Mouse (Mus musculus) cerebral cortex, adult 2 months (tissue): Measurements from ENCODE around the gene Tacc2.

Experiments used
- WGBS: fragments of 180-500 bp; shearing (Covaris S2); methylation state at CpG from one replicate; pipeline ENCODE4 v1.1.7; 2018; 5-methylcytosine and 5-hydroxymethylcytosine counted together

Tacc2 gene

DNA sequence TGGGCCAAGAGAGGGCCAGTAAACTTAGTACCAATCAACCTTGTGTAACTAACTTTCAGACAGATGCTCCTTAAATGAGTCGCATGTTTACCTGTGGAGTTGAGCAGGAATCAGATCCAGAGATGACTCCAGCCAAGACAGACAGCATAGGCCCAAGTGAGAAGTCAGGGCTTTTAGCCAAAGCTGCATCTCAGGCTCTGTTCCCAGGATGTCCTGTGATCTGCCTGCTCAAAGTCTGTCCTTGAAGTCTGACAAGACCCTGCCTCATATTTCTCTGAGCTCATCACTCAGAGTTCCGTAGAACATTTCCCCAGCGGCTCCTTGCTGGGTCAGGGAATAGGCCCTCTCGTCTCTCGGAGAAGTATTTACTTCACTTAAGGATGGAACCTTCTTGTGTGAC is 73.4 kb downstream of the Tacc2 start:
- WGBS, result 94% methylated on average over 5 of the region's 5 CpGs

DNA sequence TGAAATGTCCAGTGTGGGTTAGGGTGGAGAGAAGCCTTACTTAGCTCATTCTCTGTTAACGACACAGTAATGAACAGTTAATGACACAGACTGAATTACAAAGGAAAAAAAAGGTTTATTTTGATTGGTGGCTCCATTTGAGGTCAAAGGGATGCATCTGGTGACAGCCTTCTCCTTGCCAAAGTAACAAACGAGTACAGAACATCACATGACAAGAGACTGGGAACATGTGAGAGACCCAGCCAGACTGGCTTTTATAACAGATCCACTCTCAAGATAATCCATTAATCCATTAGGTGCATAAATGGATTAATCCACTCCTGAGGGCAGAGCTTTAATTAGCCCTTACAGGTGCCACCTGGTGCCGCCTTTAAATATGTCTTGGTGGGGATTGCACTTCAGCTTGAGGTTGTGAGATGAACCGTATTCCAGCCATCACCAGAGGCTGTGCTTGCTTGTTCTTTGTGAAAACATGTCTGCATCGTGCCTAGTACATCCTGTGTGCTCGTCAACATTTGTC is 75.9 kb downstream of the Tacc2 start:
- WGBS, result 74% methylated on average over 6 of the region's 6 CpGs

DNA sequence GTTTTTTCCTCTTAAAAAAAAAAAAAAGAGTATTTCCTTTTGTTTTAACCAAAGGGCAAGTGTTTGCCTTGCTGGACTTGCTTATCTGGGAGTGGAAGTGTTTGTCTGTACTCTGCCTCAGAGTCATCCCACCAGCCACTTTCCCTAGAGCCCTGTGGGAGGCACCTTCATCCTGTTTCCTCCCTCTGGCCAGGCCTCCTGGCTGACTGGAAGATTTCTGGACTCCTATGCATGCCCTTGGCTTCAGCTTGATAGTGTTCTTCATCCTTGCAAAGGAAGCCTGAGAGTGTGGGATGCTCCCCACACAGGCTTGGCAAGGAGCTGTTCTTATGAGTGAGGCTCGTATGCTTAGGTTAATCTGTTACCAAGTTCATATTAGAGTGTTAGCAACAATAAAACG is 77.3 kb downstream of the Tacc2 start:
- WGBS, result 53% methylated on average over 2 of the region's 2 CpGs

DNA sequence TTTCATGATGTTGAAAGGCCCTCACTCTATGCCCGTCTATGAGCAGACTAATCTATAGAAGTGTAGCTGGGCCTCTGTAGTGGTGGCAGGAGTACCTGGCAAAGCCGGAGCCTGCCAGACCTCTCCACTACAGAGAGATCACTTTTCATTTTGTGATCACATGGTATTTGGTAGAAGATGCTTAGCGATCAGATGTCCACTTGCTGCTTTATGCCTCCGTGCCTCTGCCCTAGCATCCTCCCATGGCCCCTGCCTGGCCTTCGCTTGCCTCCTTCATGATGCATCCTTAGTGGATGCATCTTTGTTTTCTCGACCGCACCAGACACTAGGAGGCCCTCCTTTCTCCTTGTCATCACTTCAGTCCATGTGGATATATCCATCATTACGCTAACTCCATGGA is 79.7 kb downstream of the Tacc2 start:
- 98% methylated on average over 8 of the region's 8 CpGs for WGBS

DNA sequence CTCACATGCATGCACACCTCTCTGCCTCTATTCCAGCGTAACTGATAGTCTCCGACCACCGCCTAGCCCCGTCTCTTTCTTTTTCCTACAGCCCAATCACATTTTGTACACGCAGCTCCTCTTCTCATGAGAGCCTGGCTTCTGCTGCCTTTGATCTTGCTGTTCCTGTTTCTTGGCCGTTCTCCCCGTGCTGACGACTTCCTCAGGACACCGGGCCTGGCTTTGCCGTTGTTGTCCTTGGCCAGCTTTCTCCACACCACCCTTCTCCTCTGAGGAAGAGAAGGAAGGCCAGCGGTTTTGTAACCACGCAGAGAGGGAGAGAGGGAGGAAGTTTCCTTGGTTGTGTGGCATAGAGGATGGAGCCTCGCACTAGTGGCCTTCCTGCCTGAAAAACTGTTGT is 80.5 kb downstream of the Tacc2 start:
- WGBS, result 63% methylated on average over 13 of the region's 13 CpGs

DNA sequence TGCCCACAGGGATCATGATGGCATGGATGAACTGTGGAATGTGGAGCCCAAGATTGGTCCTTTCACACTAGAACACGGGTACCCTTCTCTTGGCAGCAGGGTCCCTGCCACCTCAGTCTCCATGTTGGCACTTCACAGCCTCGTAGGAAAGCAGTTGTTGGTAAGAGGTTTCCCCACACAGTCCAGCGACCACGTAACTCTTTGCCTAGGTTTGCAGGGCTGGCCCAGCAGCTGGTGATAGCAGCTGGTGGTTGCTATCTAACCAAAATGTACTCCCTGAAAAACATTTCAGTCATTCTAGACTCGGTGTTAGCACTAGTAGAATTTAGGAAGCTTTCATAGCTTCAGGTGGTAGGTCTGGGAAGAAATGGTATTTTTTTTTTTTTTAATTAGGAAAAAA is 81.9 kb downstream of the Tacc2 start:
- WGBS, result 91% methylated on average over 5 of the region's 5 CpGs

DNA sequence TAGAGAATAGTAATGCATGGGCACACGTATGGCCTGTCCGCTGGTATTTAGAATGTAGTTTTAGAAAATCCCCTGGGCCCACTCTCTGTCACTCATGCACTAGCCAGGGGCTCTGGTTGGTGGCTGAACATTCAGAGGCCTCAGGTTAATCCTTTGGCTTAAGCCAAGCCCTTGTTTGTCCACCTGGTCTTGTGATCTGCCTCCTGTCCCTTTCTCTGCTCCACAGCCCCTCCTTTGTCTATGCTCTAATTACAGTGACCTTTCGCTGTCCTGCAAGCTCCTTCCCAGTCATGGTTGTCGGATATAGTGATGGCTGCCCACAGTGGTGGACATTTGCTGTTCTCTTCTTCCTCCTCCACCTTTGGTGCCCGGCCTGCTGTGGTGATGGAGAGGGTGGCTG is 85.0 kb downstream of the Tacc2 start:
- WGBS, result 91% methylated on average over 5 of the region's 5 CpGs

DNA sequence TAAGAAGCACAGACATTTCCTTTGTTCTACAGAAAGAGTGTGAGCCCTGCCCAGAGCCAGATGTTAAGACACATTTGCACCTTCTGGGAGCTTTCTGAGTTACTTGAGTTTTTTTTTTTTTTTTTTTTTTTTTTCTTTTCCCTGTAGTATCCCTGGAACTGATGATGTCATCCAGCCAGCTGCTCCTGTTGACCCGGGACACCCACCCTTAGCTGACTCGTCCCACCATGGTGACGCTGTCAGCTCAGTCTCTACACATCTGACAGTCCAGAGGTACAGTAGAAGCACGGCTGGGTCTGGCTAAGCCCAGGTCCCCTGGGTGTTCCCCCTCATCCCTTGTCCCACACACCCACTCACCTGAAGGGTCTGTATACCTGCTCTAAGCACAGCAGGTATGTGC is 85.6 kb downstream of the Tacc2 start:
- 85% methylated on average over 4 of the region's 4 CpGs for WGBS

DNA sequence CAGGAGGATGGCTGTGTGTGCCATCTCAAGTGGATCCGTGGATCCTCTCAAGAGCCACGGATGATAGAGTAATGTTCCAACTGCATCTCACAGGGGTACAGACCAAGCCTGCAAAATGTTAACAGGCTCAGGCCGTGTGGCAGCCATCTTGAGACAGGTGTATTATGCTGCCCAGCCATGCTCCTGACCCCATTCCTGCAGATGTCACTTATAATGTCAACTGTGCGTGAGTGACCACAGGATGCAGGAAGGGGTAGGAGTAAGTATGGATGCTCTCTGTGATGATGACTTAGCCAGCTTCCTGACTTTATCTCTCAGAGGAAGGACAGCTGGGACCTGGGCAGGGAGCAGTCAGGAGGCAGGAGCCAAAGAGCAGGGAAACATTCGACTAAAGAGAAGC is 86.8 kb downstream of the Tacc2 start:
- 96% methylated on average over 5 of the region's 5 CpGs for WGBS

DNA sequence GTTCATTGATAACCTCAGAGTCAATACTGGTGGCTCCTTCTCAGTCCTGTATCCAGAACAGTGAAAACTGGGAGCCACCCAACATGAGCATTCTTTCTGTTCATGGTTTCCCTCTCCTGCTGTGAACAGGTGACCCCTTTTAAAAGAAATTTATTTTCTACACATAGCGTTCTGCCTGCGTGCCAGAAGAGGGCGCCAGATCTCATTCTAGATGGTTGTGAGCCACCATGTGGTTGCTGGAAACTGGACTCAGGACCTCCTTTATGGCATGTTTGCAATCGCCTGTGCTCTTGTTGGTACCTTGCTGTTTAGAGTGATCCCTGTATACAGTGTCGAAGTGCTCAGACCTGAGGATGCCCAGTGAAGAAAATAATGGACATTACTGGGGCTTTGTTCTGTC is 87.4 kb downstream of the Tacc2 start:
- 92% methylated on average over 5 of the region's 5 CpGs for whole genome bisulfite sequencing

DNA sequence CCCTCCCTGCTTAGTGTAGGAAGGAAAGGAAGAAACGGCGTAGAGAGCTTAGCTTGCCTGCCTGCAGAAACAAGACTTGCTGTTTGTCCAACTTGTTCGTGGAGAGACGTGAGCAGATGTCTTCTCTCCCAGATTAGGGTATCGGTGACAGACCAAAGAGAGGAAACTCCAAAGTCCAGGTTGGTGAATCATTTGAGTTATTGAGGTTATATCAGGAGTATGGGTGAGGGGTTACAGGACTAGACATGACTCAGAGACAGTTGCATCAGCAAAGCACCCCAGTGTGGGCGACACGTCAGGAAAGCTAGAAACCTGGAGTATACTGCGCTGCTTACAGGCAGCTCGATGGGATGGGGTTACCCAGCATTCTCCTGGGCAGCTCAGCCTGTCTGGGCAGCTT is 88.1 kb downstream of the Tacc2 start:
- WGBS, result 95% methylated on average over 9 of the region's 9 CpGs

DNA sequence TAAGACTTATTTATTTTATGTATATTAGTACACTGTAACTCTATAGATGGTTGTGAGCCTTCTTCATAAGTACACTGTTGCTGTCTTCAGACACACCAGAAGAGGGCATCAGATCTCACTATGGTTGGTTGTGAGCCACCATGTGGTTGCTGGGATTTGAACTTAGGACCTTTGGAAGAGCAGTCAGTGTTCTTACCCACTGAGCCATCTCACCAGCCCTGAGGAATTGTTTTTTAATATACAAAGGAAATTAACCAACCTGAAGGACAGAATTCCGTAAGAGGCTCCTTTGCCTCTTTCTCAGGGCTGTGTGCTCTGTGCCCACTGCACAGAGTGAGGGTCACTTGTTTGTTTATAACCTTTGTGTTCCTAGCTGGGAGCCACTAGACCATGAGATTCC is 90.8 kb downstream of the Tacc2 start:
- 95% methylated on average over 1 of the region's 1 CpGs for WGBS

DNA sequence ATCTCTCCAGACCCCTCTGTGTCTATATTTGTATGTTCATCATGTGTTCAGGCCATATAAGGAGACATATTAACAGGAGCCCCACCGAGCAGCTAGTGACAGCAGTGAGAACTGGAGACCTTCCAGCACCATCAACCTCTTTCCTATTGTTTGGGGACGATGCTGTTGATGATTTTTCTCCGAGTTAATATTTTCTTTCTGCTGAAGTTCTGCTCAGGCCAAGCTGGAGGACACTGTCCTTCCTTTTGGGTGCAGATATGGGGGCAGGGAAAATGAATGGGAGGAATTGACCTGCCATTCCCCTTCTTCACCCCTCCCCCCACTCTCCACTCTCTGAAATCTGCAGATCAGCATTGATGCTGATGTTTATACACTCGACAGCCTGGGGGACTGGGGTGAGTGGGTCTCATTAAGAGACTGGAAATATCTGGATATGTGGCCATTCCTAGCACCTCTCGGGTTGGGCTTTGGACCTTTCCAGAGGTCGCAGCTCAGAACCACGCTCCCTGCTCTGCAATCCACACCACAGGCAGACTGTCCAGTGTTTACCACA is 91.6 kb downstream of the Tacc2 start:
- WGBS, result 70% methylated on average over 7 of the region's 7 CpGs

DNA sequence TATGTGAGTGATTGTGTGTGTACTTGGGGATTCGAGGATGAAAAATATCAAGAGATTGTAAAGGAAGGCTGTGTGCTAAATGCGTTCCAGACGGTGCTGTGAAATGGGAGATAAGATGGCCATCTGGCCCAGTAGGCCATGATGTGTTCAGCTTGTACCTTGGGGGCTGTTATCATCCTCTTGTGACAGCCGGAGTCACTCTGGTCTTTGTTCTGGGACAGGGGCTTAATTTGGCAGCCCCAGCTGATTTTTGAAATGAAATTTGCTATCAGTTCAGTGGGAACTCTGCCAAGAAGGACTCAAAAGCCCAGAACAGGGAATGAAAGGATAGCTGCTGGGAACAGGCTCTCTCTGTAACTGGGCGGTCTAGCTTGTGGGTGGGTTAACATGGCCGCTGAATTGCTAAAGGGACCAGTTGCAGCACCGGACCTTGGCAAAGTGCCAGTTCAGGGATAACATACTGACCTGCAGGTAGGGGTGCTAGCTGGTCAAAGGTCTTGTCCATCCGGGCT is 92.2 kb downstream of the Tacc2 start:
- 45% methylated on average over 8 of the region's 8 CpGs for WGBS

DNA sequence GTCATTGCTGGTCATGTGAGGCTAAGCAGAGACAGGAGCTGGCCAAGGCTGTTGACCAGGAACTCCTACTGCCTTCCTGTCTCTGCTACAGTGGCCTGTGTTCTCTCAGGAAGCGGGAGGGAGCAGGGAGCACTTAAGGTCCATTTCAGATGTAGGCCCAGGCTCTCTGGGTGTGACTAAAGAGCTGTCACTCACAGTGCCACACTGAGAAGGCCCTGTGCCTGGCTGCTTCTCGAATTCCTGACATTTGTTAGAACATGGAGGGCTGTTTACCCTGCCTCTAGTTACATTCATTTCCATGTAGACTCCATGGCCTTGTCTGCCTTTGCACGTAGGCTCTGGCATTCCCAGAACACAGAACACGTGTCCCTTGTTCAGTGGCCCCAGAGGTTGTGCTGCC is 93.1 kb downstream of the Tacc2 start:
- 87% methylated on average over 4 of the region's 4 CpGs for WGBS

DNA sequence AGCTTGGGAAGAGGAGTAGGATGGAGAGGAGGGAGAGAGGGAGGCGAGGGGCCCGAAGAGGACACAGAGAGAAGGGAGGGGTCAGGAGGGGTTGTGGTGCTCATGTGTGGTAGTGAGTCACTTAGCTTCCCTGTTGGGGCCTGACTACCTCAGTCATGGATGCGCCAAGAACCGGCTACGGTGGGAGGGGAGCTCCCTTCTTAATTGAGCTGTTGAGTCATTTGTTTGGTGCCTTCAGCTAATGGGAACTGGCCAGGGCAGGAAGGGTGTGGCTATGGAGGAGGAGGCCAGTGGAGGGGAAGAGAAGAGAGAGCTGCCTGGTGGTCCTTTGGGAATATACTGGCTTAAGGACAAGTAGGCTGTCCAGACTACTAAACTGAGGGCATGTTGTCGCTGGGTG is 94.1 kb downstream of the Tacc2 start:
- WGBS, result 71% methylated on average over 6 of the region's 6 CpGs

DNA sequence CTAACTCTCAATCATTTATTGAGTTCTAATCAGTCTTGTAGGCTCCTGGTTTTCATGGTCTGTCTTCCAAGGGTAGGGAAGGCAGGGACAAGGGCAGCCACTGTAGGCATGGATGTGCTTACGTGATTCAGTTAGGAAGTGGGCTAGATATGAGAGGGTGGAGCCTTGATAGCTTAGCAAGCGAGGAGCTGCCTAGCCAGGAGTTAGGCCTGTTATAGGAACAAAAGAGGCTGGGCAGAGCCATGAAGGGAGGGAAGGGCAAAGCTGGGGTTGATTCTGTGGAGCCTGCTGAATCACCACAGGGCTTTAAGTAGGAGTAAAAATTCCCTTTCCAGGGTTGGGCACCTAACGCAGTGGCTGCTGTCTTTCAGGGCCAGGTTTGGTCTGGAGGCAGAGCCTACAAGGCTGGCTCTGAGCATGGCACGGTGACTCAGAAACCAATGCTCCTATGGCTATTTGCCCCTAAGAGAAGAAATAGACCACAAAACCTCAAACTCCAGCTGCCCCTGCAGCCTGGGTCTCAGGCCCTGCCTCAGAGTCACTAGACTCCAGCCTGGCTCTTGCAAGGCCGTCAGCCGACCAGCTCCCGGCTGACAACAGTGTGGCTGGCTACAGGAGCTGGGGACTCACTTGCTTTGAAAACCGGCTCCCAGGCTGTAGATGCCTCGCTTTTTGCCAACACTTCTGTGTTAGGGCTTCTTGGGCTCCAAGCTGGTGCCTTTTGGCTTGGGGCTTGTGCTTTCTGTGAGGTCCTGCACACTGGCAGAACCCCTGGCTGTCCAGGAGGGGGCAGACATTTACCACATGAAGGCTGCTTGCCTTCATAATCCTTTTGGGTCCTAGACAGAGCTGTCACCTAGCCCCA is 96.2 kb downstream of the Tacc2 start:
- 69% methylated on average over 9 of the region's 9 CpGs for WGBS

DNA sequence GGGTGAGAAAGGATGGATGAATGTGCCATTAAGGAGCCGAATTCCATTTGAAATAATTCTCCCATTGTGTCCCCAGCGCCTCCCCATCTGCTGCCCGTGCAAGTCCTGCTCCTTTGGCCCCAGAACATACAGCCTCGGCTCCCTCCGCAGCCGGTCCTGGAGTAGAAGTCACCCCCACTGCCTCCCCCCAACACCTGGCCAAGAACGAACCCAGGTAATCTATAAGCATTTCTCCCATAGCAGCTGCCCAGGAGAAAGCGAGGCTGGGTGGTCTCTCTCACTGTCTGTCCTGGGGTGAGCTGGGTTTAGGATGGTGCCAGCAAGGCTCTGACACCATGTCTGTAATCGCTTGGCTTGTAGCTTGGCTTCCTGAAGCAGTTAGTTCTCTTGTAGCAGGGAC is 97.3 kb downstream of the Tacc2 start:
- WGBS, result 63% methylated on average over 9 of the region's 9 CpGs

DNA sequence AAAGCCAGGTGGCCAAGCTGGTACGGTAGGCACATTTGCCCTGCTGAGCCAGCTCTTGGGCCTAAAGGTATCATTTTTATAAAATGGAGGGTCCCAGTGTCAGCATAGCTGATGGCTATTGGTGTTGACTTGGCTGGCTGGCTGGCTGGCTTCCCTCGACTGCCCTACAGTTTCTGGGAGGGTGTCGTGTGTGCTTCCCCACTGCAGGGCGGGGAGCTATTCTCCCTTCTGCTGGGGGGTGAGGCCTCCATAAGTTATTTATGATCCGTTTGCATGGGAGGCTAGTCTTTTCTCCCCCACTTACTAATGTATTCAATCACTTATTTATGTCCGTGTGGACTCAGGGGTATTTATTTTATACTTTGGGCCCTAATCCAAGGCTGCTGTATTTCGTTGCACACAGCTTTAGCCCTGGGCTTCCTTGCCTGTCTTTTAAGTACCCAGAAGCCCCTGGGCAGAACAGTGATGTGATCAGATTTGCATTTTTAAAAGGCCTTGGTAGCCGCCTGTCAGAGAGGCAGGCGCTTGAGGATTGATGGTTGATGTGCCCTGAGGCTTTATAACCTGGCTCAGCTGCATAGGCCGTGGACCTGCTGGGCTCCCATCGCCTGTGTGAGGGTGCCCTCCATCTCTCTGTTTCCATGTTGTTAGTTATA is 99.8 kb downstream of the Tacc2 start:
- 88% methylated on average over 11 of the region's 11 CpGs for WGBS

DNA sequence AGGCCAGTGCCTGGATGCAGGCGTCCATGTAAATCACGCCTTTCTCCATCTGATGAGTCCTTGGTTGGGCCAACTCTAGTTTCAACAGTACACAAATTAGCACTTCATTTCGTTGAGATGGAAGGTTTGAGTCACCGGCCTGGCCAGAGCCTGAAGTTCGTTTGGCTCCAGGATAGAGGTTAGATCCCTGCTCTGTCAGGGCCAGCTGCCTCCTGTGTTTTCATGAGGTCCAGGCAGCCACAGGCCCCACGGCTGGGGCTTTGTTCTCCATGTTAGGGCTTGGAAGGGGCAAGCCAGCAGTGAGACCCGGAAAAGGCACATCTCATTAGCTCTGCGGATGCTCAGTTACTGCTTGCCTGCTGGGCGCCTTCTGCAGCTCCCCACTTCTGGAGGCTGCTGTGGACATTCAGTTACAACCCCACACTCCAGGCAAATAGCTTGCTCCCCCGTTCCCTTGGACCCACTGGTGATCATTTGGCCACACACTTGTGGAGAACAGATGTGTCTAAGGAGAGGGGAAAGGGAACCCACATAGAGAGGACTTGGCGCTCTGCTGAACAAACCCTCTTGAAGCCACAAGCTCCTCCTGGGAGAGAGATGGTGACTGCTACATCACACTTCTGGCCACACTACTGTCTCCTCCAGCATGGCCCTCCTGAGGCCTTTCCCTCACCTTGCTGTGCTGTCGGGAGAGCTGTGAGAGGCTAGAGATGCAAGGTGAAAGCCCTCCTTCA is 100.5 kb downstream of the Tacc2 start:
- WGBS, result 81% methylated on average over 12 of the region's 12 CpGs

DNA sequence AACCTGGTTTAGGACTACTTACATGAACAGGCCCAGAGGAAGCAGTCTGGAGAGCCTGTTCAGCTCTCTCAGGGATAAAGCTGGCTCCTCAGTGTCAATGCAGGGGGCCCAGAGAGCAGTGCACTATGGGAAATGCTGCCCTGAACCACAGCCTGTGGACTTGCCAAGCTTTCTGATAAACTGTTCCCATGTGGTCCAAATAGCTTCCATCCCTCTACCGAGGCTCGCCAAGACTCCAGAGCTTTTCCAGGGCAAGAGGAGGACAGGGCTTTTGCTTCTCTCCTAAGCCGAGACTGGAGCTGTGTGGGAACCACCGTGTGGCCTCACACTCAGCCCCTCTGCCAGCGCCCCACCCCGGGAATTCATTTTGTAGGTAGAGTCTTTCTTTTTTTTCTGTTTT is 101.2 kb downstream of the Tacc2 start:
- WGBS, result 88% methylated on average over 6 of the region's 6 CpGs

DNA sequence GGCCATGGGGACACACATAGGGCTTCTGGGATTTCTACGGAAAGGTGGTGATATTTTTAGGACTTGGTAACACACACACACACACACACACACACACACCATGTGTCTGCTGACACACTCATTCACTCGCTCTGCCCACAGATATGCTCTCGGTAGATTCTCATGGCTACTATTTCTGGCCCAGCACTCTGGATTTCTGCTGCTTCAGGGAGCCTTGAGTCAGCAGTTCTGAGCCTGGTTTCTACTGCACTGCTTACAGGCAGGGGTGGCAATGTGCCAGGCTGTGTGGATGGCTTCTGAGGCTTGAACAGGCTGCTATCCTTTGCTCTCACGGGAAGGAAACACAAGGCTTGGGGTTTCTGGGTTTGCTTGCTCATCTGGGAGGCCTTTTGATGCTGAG is 104.6 kb downstream of the Tacc2 start:
- 22% methylated on average over 4 of the region's 4 CpGs for WGBS
